Mouse (Mus musculus): Measurements from ENCODE around the gene Ifi202b.
"Not testable (repeated sequence)": the region's sequence is repeated elsewhere in the genome, so short reads cannot be mapped to it uniquely, and the experiment has no call there.

GRCm38 (mm10) chr1:174007050-174007449, 24.5 kb upstream of the Ifi202b start:
- TF ChIP-seq CTCF (IDR thresholded peaks at IDR 0.05; ENCODE audit: low read depth, low read length); POLR2A (IDR thresholded peaks at IDR 0.05; ENCODE audit: extremely low read depth, insufficient read depth, low read length): not testable (repeated sequence)

All from liver, adult 2 months (tissue).